Mouse (Mus musculus) neural tube, embryonic 12.5 days (tissue): ENCODE measurements around the gene Rnf39. TPM values are rescaled to one million over a fixed set of nuclear protein-coding genes. Genes with fewer than 3 reads are reported as not detected.
"Not testable (repeated sequence)": the region's sequence is repeated elsewhere in the genome, so short reads cannot be mapped to it uniquely, and the experiment has no call there.

Experiments
- ATAC-seq: fragments of 200-750 bp; cut with Nextera tagmentation; 2 replicates; pipeline ENCODE4 v1.8.0; 2017; ENCODE audit warnings: low read depth, mild to moderate bottlenecking, moderate TSS enrichment, moderate library complexity; ENCODE audit not compliant: low FRiP score
- H3K27ac ChIP-seq: fragments of 300-500 bp; sonication (generic); 2 replicates; pipeline ENCODE4 v1.5.1; 2016
- H3K27me3 ChIP-seq: fragments of 300-500 bp; sonication (generic); replicated peaks from 2 replicates; pipeline ENCODE4 v1.6.1; 2016; ENCODE audit warnings: mild to moderate bottlenecking
- H3K36me3 ChIP-seq: fragments of 300-500 bp; sonication (generic); 2 replicates; pipeline ENCODE4 v1.6.1; 2016; ENCODE audit warnings: mild to moderate bottlenecking
- H3K4me1 ChIP-seq: fragments of 300-500 bp; sonication (generic); 2 replicates; pipeline ENCODE4 v1.6.1; 2016
- H3K4me2 ChIP-seq: fragments of 300-500 bp; sonication (generic); replicated peaks from 2 replicates; pipeline ENCODE4 v1.6.1; 2016; ENCODE audit warnings: mild to moderate bottlenecking
- H3K4me3 ChIP-seq: fragments of 300-500 bp; sonication (generic); 2 replicates; pipeline ENCODE4 v1.5.1; 2016
- H3K9ac ChIP-seq: fragments of 300-500 bp; sonication (generic); 2 replicates; pipeline ENCODE4 v1.6.1; 2016; ENCODE audit warnings: mild to moderate bottlenecking
- H3K9me3 ChIP-seq: fragments of 300-500 bp; sonication (generic); 2 replicates; pipeline ENCODE4 v1.6.1; 2016; ENCODE audit warnings: mild to moderate bottlenecking
- WGBS: fragments of 180-500 bp; shearing (Covaris S2); methylation state at CpG from one replicate; pipeline ENCODE4 v1.1.7; 2016; 5-methylcytosine and 5-hydroxymethylcytosine counted together
- polyA plus RNA-seq: library from polyadenylated mRNA; unstranded; fragments of >200 nt; fragmentation: Nextera tagmentation; extraction: Ambion mirVana; gene quantifications from 2 replicates; pipeline ENCODE4 v1.2.1, GENCODE M21; 2016

The Rnf39 gene
- polyA plus RNA-seq, 1 experiment from 2014 or later = 1.3 TPM

GRCm38 (mm10) chr17:36970316-36970890 lies 27.7 kb downstream of the Rnf39 start:
- Histone ChIP-seq H3K4me2 (no peak overlapping the region), H3K27me3 (no peaks in the 10 kb centered on the region), H3K4me3 (no peak overlapping the region), H3K36me3 (no peaks in the 10 kb centered on the region), H3K9ac (no peak overlapping the region), H3K27ac (no peak overlapping the region), H3K4me1 (no peaks in the 10 kb centered on the region), H3K9me3 (no peaks in the 10 kb centered on the region)
- 90% methylated on average over 14 of the region's 14 CpGs for WGBS
- ATAC-seq = no peak

- H3K9ac ChIP-seq = no peak overlapping the region
- WGBS = 89% methylated on average over 6 of the region's 6 CpGs
Observed at GRCm38 (mm10) chr17:36971172-36971850, 28.6 kb downstream of the Rnf39 start.

DNA sequence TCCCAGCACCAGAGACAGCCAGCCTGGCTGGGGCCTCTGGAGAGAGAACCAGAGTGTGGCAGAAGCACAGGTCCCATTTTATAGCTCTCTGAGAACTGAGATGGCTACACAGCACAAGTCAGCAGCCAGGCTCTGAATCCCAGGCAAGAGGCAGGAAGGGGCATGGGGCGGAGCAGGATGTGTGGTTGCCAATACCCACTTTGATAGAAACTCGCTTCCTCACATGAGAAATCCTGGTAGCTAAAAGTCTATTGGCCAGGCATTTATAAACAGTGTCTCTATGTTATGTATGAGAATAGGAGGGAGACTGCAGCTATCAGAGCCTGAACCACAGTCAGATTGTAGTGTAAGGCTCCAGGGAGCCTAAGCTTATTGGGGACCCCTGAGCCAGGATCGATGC lies 30.1 kb downstream of the Rnf39 start:
- Histone ChIP-seq H3K27me3 (no peaks in the 10 kb centered on the region), H3K4me2 (no peak overlapping the region), H3K4me3 (no peak overlapping the region), H3K36me3 (no peaks in the 10 kb centered on the region), H3K9ac (no peak overlapping the region), H3K27ac (no peak overlapping the region), H3K4me1 (no peaks in the 10 kb centered on the region), H3K9me3 (no peaks in the 10 kb centered on the region)
- WGBS = 88% methylated on average over 3 of the region's 3 CpGs
- ATAC-seq = no peak

More at GRCm38 (mm10) chr17:36971172-36971850, 28.6 kb downstream of the Rnf39 start:
- no peak for ATAC-seq
- Histone ChIP-seq H3K27me3 (no peaks in the 10 kb centered on the region), H3K9me3 (no peaks in the 10 kb centered on the region), H3K4me1 (no peaks in the 10 kb centered on the region), H3K4me3 (no peak overlapping the region), H3K4me2 (no peak overlapping the region), H3K36me3 (no peaks in the 10 kb centered on the region), H3K27ac (no peak overlapping the region)

DNA sequence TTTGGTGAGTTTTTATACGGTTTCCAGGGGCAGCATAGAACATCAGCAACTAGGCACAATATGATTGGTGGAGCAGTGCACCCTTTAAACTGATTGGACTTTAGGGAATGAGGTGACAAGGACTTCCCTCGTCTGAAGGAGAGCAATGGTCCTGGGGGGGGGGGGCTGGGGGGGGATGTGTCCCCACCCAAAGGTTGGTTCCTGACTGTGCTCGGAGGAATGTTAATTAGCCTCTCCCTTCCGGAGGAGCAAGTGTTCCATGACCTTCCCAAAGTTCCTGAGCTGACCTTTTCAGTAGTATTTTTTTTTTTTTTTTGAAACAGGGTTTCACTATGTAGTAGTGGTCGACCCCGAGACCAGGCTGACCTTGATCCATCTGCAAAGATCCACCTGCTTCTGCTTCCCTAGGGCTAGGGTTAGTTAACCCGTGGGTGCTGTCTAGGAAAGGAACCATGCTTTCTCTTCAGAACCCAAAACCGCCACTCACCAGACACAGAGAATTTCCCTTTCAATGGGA lies 30.6 kb downstream of the Rnf39 start:
- Histone ChIP-seq H3K9me3 (no peaks in the 10 kb centered on the region), H3K4me3 (no peak overlapping the region), H3K4me2 (no peak overlapping the region), H3K4me1 (no peaks in the 10 kb centered on the region), H3K27ac (no peak overlapping the region), H3K36me3 (no peaks in the 10 kb centered on the region), H3K27me3 (no peaks in the 10 kb centered on the region), H3K9ac (no peak overlapping the region)
- no peak for ATAC-seq
- WGBS = 83% methylated on average over 8 of the region's 8 CpGs

GRCm38 (mm10) chr17:36981221-36981813 lies 38.6 kb downstream of the Rnf39 start, which contains the start of gene 2410137M14Rik:
Gene 2410137M14Rik, minus strand, starts transcription at chr17:36981237.
- H3K4me2 ChIP-seq = peak within 1 kb of the TSS; percentile 27; the same call in 1 of the 2 replicates

DNA sequence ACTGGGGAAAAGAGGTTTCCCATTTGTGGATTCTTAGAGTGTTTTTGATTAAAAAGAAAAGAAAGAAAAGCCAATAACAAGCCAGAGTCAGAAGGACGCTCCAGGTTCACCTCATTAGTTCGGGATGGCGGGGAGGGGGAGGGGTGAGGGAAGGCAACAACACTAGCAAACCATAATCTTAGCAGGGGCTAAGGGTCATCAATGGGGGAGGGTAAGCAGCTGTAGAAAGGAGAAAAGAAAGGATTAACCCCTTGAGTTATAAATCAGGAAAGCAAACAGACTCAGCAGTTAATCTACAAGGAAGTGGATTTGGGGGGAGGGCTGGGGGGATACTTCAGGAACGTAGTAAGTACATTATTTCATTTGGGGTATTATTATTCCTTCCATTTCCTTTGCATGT lies 39.1 kb downstream of the Rnf39 start:
- H3K27ac ChIP-seq = no peak overlapping the region
- 4% methylated on average over 4 of the region's 4 CpGs for WGBS
- H3K36me3 ChIP-seq = no peaks in the 10 kb centered on the region
- no peak overlapping the region for H3K9ac ChIP-seq
- no peak overlapping the region for H3K4me3 ChIP-seq
- H3K27me3 ChIP-seq = 0 out of 2 replicates have a peak, but pooled peaks cover 2% of the 10 kb centered on the region
- no peak for ATAC-seq
- no peaks in the 10 kb centered on the region for H3K4me1 ChIP-seq
- peak overlapping the region; percentile 27; the same call in 1 of the 2 replicates for H3K4me2 ChIP-seq
- H3K9me3 ChIP-seq = no peaks in the 10 kb centered on the region

More at GRCm38 (mm10) chr17:36981221-36981813, 38.6 kb downstream of the Rnf39 start, which contains the start of gene 2410137M14Rik:
- Histone ChIP-seq H3K4me3 (no peak within 1 kb of the TSS), H3K9me3 (no peaks in the 10 kb centered on the region), H3K27ac (no peak within 1 kb of the TSS), H3K27me3 (0 out of 2 replicates have a peak, but pooled peaks cover 2% of the 10 kb centered on the region), H3K9ac (no peak within 1 kb of the TSS), H3K36me3 (no peaks in the 10 kb centered on the region), H3K4me1 (no peaks in the 10 kb centered on the region)
- no peak for ATAC-seq
- 12% methylated on average over 18 of the region's 18 CpGs for WGBS

GRCm38 (mm10) chr17:36982253-36983155 lies 39.8 kb downstream of the Rnf39 start:
- Histone ChIP-seq H3K4me3 (no peak overlapping the region), H3K9me3 (no peaks in the 10 kb centered on the region), H3K36me3 (no peaks in the 10 kb centered on the region), H3K27ac (no peak overlapping the region), H3K27me3 (peaks cover 5% of the 10 kb centered on the region), H3K4me2 (no peak overlapping the region), H3K9ac (no peak overlapping the region), H3K4me1 (no peaks in the 10 kb centered on the region)
- ATAC-seq = no peak
- WGBS = 31% methylated on average over 5 of the region's 5 CpGs

DNA sequence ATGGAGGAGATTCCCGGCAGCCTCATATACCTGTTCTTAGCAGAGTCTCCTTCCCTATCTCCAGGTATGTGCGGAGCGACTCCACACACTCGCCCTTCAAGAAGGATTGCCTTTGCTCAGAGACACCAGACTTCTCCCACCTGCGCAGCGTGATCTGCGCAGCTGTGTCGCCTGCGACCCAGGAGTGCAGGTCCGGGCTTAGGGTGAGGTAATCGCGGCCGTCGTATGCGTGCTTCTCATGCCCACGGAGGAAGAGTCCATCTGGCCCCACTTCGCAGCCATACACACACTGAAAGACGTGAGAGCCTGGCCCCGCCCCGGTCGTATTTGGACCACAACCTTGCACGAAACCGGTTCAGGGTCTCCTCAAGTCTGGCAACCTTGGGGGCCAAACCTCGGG lies 45.8 kb downstream of the Rnf39 start:
- H3K36me3 ChIP-seq = no peaks in the 10 kb centered on the region
- H3K4me2 ChIP-seq = peak overlapping the region; percentile 43; the same call in 1 of the 2 replicates
- H3K4me3 ChIP-seq = no peak overlapping the region
- no peak for ATAC-seq
- H3K9ac ChIP-seq = no peak overlapping the region
- WGBS = 7% methylated on average over 24 of the region's 24 CpGs
- H3K9me3 ChIP-seq = no peaks in the 10 kb centered on the region
- H3K27me3 ChIP-seq = peaks cover 26% of the 10 kb centered on the region
- H3K27ac ChIP-seq = no peak overlapping the region
- H3K4me1 ChIP-seq = no peaks in the 10 kb centered on the region; the same call in 1 of the 2 replicates

DNA sequence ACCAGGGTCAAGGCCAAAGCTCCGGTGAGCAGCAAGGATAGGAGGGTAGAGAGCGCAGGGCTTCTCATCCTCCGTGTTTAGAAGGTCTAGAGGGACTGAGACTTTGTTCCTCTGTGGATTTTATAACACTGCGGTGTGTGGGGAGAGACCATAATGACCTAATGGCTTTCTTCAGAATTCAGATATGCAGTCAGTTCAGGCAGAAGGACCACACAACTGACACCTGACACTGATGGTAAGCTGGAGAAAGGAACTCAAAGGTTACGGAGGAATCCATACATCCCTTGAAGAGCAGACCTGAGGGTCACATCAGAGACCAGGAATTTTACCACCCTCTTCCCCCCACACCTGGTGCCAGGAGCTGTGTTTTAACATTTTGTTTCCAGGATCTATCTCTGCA lies 46.7 kb downstream of the Rnf39 start, which contains the start of gene H2-M5:
TSS of gene H2-M5 (minus strand) at position 101 of the 400 bp plus-strand sequence.
- Histone ChIP-seq H3K4me1 (no peaks in the 10 kb centered on the region; the same call in 1 of the 2 replicates), H3K9ac (no peak within 1 kb of the TSS), H3K36me3 (no peaks in the 10 kb centered on the region), H3K27me3 (peaks cover 26% of the 10 kb centered on the region), H3K4me3 (no peak within 1 kb of the TSS), H3K9me3 (no peaks in the 10 kb centered on the region), H3K4me2 (peak within 1 kb of the TSS; percentile 43; the same call in 1 of the 2 replicates), H3K27ac (no peak within 1 kb of the TSS)
- ATAC-seq = no peak
- 30% methylated on average over 5 of the region's 5 CpGs for whole genome bisulfite sequencing

- not testable (repeated sequence) for H3K27ac ChIP-seq, H3K36me3 ChIP-seq, ATAC-seq, H3K4me1 ChIP-seq, H3K9me3 ChIP-seq, H3K4me2 ChIP-seq, H3K9ac ChIP-seq, H3K4me3 ChIP-seq
- 91% methylated on average over 6 of the region's 6 CpGs for WGBS
- H3K27me3 ChIP-seq = peaks cover 26% of the 10 kb centered on the region
Observed at GRCm38 (mm10) chr17:36990630-36991029, 47.9 kb downstream of the Rnf39 start.

DNA sequence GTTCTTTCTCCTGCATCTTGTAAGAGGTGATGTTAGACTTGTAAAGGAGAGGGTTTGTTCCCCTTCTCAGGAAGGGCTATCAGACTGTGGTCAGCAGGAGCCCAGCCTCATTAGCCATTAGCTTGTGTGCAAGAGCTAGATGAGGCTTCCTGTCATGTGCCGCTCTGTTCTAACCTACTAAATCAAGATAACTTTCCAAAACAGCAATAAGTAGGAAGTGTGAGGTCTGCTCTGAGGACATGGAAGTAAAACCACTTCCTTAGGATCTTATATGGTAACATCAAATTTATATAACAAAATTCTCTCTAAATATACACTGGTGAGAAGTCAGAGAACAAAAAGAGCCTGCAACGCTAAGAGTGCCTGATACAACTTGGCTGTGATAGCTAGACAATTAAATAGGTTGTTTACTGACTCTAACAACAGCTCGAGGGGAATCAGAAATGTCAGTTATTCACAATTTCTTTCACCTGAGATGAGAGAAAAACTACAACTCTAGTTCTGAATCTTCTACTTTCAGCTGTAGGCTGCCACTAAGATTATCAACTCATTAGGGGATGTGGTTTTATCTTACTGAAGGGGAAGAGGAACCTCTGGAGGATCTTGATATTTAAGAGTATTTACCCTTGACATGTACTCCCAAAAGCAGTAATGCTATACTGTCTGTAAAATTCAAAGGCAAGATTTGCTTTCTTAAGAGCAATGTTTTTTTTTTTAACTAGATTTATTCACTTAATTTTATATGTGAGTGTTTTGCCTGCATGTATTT lies 49.8 kb downstream of the Rnf39 start:
- Histone ChIP-seq H3K4me2 (no peak overlapping the region), H3K9ac (no peak overlapping the region), H3K4me1 (no peaks in the 10 kb centered on the region; the same call in 1 of the 2 replicates), H3K36me3 (no peaks in the 10 kb centered on the region), H3K9me3 (no peaks in the 10 kb centered on the region), H3K27ac (no peak overlapping the region), H3K27me3 (peaks cover 22% of the 10 kb centered on the region), H3K4me3 (no peak overlapping the region)
- no peak for ATAC-seq
- 71% methylated on average over 3 of the region's 3 CpGs for WGBS
